Mouse (Mus musculus) cerebellum, adult 2 months (tissue): Measurements from ENCODE around the gene Ccin. TPM values are rescaled to one million over a fixed set of nuclear protein-coding genes. Genes with fewer than 3 reads are reported as not detected.

Experiments
- DNase-seq, 2 experiments: peaks; one replicate each; pipeline ENCODE4 v3.0.0; 2021
- H3K27ac ChIP-seq: fragments of 200-500 bp; 2 replicates; pipeline ENCODE4 v1.5.1; 2012; ENCODE audit warnings: low read length, control low read depth, inconsistent platforms; ENCODE audit not compliant: insufficient read depth
- H3K27me3 ChIP-seq: fragments of 200-500 bp; 2 replicates; pipeline ENCODE4 v1.6.1; 2012; ENCODE audit warnings: inconsistent platforms, mild to moderate bottlenecking, low read length, moderate library complexity; ENCODE audit not compliant: control insufficient read depth, insufficient read depth
- H3K4me1 ChIP-seq: fragments of 200-500 bp; 2 replicates; pipeline ENCODE4 v1.6.1; 2011; ENCODE audit warnings: low read length; ENCODE audit not compliant: control insufficient read depth, insufficient read depth
- H3K4me3 ChIP-seq: fragments of 200-500 bp; replicated peaks from 2 replicates; pipeline ENCODE3; 2011; ENCODE audit warnings: mild to moderate bottlenecking, low read depth, low read length, control low read depth; ENCODE audit not compliant: insufficient read depth
- CTCF ChIP-seq: fragments of 200-500 bp; IDR thresholded peaks from 2 replicates; pipeline ENCODE4 v1.5.1; 2011; ENCODE audit warnings: low read depth, mild to moderate bottlenecking, control low read depth, low read length, moderate library complexity, borderline replicate concordance; ENCODE audit not compliant: insufficient read depth
- POLR2A ChIP-seq: fragments of 200-500 bp; IDR thresholded peaks from 2 replicates; pipeline ENCODE4 v1.6.1; 2011; ENCODE audit warnings: low read length, control low read depth, borderline replicate concordance; ENCODE audit not compliant: insufficient read depth
- WGBS: fragments of 180-500 bp; shearing (Covaris S2); methylation state at CpG from one replicate; pipeline ENCODE4 v1.1.7; 2018; 5-methylcytosine and 5-hydroxymethylcytosine counted together
- polyA plus RNA-seq: library from polyadenylated mRNA; depleted of rRNA; stranded (reverse); fragments of >200 nt; gene quantifications from 2 replicates; pipeline ENCODE4 v1.2.3, GENCODE M21; 2012

Gene Ccin
- polyA plus RNA-seq, 1 experiment = not detected

DNA sequence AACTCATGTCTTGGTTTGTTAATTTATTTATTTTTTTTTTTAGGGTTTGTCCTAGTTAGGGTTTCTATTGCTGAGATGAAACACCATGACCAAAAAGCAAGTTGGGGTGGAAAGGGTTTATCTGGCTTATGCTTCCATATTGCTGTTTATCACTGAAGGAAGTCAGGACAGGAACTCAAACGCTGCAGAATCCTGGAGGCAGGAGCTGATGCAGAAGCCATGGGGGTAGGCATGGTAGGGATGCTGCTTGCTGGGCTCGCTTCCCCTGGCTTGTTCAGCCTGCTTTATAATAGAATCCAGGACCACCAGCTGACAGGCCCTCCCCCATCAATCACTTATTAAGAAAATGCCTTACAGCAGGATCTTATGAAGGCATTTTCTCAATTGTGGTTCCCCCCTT lies 27.6 kb downstream of the Ccin start:
- TF ChIP-seq POLR2A = no peak
- no peak for TF ChIP-seq CTCF
- 39% methylated on average over 2 of the region's 2 CpGs for WGBS
- peaks cover 3% of the 10 kb centered on the region for H3K4me1 ChIP-seq
- no peak for DNase-seq
- no peak overlapping the region for H3K27ac ChIP-seq
- no peak overlapping the region for H3K4me3 ChIP-seq
- H3K27me3 ChIP-seq = no peaks in the 10 kb centered on the region

DNA sequence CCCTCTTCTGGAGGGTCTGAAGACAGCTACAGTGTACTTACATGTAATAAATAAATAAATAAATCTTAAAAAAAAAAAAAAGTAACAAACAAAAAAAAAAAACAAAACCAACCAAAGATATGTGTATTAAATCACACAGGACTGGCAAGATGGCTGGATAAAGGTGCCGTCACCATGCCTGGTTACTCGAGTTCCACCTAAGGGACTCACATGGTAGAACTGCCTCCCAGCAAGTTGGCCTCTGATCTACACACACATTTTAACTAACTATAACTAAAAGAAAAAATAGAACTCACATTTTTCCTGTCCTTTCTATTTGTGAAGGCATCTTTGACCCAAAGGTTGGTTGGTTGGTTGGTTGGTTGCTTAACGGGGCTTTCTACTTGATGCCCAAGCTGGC lies 28.5 kb downstream of the Ccin start:
- whole genome bisulfite sequencing = 79% methylated on average over 3 of the region's 3 CpGs
- no peak for DNase-seq
- TF ChIP-seq CTCF (no peak), POLR2A (no peak)
- Histone ChIP-seq H3K4me3 (peak overlapping the region; percentile 74), H3K4me1 (peaks cover 3% of the 10 kb centered on the region), H3K27me3 (no peaks in the 10 kb centered on the region), H3K27ac (no peak overlapping the region)

DNA sequence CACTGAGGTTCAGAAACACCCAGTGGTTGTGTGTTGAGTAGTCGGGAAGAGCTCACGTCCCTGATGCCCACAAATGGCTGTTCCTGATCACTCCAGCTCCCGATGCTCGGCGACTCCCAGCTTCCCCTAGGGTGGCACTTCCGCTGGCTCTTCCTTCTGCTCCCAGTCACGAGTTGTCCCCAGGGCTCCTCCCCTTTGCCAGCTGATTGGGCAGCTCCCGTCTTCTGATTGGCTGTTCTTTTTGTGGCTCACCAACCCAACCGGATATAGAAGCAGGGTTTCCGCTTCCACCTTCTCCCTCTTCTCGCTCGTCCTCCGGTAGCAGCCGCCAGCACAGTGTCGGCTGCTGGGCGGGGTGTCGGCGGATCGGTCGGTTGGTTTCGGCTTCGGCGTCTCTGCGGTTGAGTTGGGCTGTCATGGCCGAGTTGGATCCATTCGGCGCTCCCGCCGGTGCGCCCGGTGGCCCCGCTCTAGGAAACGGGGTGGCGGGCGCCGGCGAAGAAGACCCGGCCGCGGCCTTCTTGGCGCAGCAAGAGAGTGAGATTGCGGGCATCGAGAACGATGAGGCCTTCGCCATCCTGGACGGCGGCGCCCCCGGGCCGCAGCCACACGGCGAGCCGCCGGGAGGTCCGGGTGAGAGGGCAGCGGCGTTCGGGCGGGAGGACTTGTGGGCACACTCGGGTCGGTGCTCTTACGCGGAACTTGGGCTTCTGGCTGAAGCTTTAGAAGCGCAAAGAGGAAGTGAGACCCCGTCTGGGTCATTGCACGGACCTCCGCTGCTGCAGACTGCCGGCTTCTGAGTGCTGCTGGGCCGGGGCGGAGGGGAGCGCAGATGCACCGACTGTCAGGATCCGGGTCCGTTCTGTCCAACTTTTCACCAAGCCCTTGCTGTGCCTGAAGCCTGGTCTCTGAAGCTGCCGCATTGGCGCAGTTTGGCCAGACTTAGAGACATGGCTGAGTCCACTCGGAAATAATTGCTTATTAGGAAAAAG lies 29.4 kb downstream of the Ccin start:
- Histone ChIP-seq H3K27ac (peak overlapping the region; percentile 39), H3K4me3 (peak overlapping the region; percentile 74), H3K27me3 (no peaks in the 10 kb centered on the region), H3K4me1 (peaks cover 3% of the 10 kb centered on the region)
- DNase-seq = peak; percentile 92 to 97
- TF ChIP-seq POLR2A = peak; percentile 86
- TF ChIP-seq CTCF = no peak
- under 1% methylated on average over 77 of the region's 77 CpGs for WGBS

DNA sequence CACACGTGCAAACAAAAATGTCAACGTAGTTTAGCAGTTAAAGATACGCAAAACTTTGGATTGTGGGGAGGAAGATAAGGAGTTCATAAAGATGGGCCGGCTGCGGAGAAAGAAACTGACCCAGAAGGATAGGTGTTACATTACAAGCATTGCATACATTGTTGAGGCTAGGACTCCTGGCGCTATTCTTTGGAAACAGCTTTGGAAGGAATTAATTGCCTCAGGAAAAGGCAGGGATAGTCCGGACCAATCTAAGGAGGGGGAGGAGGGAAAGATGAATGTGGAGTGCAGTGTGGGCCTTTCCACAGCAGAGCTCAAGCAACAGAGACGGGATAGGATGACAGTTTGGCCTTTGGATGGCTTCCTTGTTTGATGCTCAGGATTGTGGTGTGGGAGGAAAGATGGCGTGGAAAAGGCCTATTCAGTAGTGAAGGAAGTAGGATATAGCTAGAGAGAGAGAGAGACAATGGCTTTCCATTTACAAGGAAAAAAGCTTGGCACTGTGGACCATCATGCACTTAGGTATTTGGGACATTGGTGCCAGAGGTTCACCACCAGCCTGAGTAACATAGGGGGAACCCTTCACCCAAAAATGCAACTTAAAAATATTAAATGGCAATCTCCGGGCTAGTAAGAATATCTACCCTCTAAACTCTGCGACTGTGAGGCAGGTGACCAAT lies 30.2 kb downstream of the Ccin start:
- Histone ChIP-seq H3K27me3 (no peaks in the 10 kb centered on the region), H3K4me3 (peak overlapping the region; percentile 74), H3K27ac (no peak overlapping the region), H3K4me1 (peaks cover 3% of the 10 kb centered on the region)
- WGBS = 26% methylated on average over 11 of the region's 11 CpGs
- TF ChIP-seq POLR2A = no peak
- TF ChIP-seq CTCF = no peak
- no peak for DNase-seq

DNA sequence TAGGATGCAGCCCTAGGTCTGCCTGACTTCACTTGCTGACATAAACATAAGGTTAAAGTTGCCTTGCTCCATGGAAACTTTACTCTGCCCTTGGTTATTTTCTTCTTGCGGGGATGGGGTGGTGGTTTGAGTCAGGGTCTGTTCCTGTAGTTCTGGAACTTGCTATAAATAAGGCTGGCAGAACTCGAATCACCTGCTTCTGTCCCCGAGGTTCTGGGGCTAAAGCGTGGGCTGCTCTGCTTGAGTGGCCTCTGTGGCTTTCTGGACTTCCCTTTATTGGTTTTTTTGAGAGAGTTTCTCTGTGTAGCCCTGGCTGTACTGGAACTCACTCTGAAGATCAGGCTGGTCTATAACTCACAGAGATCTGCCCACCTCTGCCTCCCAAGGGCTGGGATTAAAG lies 32.8 kb downstream of the Ccin start:
- H3K4me1 ChIP-seq = peaks cover 3% of the 10 kb centered on the region
- no peak overlapping the region for H3K27ac ChIP-seq
- no peak for DNase-seq
- H3K27me3 ChIP-seq = no peaks in the 10 kb centered on the region
- 87% methylated on average over 4 of the region's 4 CpGs for WGBS
- TF ChIP-seq CTCF (no peak), POLR2A (no peak)
- H3K4me3 ChIP-seq = no peak overlapping the region

DNA sequence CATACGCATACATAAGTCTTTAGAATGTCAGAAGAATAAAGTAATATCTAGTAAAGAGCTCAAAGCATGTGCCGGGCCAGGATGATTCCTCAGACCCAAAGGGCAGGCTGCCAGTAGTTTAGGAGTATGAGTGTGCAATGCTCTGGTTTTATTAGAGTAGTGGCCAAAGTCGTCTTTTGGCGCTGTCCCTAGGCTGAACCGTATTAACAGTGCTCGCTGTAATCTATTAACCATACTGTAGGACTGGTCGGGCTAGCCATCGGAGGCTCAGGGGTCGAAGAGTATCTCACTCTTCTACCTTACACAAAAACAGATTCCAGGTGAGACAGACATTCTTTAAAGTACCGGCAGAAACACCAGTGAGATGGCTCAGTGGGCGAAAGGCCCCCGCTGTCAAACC lies 33.5 kb downstream of the Ccin start:
- WGBS = 79% methylated on average over 12 of the region's 12 CpGs
- Histone ChIP-seq H3K27me3 (no peaks in the 10 kb centered on the region), H3K4me3 (no peak overlapping the region), H3K27ac (no peak overlapping the region), H3K4me1 (peaks cover 3% of the 10 kb centered on the region)
- DNase-seq = no peak
- TF ChIP-seq CTCF (no peak), POLR2A (no peak)

DNA sequence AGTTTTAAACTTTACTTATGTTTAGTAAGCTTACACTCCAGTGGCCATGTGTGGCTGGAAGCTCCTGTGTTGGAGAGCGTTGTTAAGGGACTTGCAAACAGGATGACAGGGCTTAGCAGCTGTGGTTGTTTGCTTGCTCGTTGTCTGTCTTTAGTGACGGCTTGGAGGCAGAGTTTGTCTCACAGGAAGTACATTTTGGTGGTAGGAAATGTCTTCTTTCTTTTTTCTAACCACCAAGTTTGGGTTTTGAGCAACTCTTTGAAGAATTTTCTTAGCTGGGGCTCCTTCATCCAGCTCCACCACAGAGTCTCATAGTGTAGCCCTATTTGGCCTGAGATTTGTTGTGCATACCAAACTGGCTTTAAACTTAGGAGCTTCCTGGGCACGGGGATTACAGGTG lies 39.0 kb downstream of the Ccin start:
- Histone ChIP-seq H3K4me1 (no peaks in the 10 kb centered on the region), H3K27me3 (no peaks in the 10 kb centered on the region), H3K4me3 (no peak overlapping the region), H3K27ac (no peak overlapping the region)
- TF ChIP-seq CTCF = no peak
- TF ChIP-seq POLR2A = no peak
- DNase-seq = no peak
- WGBS = 88% methylated on average over 4 of the region's 4 CpGs
